Mouse (Mus musculus): ENCODE results near the gene Gm45140. TPM values are rescaled to one million over a fixed set of nuclear protein-coding genes. Genes with fewer than 3 reads are reported as not detected.

The Gm45140 gene
- total RNA-seq, 2 experiments from 2014 or later, result 0.79 to 2.0 TPM

DNA sequence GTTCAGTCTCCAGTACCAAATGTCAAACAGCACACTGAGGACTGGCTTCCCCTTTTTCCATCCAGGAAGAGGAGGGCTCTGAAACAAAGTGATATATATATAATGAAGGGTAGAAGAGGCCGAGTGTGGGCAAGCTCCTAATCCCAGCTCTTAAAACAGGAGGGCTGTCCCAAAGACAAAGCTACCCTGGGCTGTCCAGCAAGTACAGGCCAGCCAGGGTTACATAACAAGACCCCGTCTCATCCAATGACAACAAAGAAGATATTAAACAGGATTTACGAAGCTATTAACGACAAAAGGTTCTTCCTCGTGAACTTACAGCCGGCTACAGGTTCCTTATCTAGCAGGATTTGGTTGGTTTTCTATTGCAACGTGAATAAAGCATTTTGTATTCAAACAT is 30.7 kb downstream of the Gm45140 start:
- DNase-seq, result no peak
- intact Hi-C loops (cut with DNase I), result no loop called here

GRCm38 (mm10) chr6:87804036-87804435 is 31.6 kb downstream of the Gm45140 start:
- intact Hi-C loops (cut with DNase I), result no loop called here
- no peak for DNase-seq

GRCm38 (mm10) chr6:87802462-87802861 is 33.1 kb downstream of the Gm45140 start:
- DNase-seq, result no peak
- intact Hi-C loops (cut with DNase I), result no loop called here

GRCm38 (mm10) chr6:87799576-87799975 is 36.0 kb downstream of the Gm45140 start:
- intact Hi-C loops (cut with DNase I), result no loop called here
- DNase-seq, result no peak

- no peak for DNase-seq
- intact Hi-C loops (cut with DNase I), result no loop called here
Measured at GRCm38 (mm10) chr6:87797321-87797720, 38.3 kb downstream of the Gm45140 start.

DNA sequence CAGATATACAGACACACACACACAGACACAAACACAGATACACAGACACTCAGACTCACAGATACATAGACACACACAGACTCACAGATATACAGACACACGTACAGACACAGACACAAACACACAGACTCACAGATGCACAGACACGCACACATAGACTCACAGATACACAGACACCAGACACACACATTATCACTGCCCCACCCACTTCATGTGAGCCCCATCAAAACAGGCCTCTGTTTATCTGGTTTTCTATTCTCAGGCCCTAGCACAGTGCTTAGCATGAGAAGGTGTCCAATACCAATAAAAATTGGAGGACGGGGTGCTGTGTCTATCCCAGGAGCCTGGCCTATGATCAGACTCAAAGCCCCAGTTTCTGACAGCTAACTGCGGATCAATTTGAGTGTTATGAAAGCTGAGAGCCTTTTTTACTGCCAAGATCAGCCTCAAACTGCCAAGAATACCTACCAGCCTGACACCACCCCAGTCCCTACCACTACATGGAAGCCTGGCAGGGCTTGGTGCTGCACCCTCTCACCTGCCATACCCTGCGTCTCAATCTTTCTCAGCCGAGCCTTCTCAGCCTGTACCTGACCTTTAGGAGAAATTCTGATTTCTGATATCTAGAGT is 39.2 kb downstream of the Gm45140 start:
- intact Hi-C loops (cut with DNase I), result no loop called here
- DNase-seq, result no peak

GRCm38 (mm10) chr6:87795385-87796150 is 40.0 kb downstream of the Gm45140 start:
- intact Hi-C loops (cut with DNase I), result no loop called here
- no peak for DNase-seq

DNA sequence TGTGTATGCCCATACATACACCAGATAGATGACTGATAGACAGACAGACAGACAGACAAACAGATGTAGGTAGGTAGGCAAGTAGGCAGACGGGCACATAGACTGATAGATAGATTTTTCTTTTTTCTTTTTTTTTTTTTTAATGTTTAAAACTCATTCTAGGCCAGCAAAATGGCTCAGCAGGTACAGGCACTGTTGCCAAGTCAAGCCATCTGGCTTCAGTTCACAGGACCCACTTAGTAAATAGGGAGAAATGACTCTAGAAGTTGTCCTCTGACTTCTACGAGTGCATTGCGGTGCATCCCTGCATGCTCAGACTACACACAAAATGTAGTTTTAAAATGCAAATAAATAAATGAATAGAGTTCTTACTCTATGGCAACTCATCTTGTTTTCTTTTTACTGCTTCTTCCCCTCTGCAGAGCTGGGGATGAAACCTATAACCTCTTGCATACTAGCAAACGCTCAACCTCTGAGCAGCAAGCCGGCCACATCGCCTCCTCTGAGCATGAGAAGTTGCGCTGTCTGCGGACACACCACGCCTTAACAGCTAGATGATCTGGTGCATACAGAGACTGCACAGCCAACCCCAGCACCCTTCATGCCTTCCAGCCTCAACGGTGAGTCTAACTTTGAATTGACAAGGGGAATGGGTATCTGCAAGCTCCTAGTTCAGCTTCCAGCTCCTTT is 41.6 kb downstream of the Gm45140 start:
- intact Hi-C loops (cut with DNase I), result no loop called here
- DNase-seq, result no peak

DNA sequence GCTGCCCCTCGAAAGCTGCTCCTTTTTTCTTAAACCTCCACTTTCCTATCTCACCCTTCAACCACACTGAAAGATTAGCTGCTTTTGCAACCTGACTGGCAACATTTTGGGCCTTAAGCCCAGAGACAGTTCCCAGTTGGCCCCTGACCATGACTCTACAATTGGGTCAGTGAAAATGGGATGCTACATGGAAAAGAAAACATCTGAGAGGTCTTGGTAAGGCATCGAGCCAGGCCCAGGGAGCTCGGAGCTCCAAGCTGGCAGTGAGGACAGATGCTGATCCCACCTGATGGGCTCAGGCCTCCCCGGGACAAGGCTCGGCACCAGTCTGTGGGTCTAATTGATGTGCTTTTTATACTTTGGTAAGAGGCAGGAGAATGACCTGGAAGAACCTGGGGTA is 43.8 kb downstream of the Gm45140 start:
- intact Hi-C loops (cut with DNase I), result no loop called here

GRCm38 (mm10) chr6:87790779-87791480 is 44.7 kb downstream of the Gm45140 start:
- intact Hi-C loops (cut with DNase I), result no loop called here
- DNase-seq, result no peak

More for the DNA sequence above, 43.8 kb downstream of the Gm45140 start:
- DNase-seq, result no peak

DNA sequence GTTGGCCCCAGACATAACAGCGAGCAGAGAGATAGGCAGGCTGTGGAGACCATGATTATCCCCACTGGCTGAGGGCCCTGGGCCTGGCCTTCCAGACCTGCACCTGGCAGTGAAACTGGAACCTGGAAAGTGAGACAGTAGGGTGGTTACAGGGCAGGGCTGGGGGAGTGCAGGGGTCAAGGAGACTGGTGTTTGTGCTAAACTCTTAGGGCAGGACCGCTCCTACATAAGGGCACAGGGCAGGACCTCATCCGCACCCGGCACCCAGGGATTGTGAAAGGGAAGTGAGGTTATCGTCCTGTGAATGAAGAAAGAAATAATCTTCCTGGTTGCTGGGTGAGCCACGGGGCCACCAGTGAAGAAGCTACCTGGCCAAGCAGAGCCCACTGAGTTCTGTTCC is 45.8 kb downstream of the Gm45140 start:
- DNase-seq, result no peak
- intact Hi-C loops (cut with DNase I), result no loop called here

- no peak for DNase-seq
- intact Hi-C loops (cut with DNase I), result no loop called here
Measured at GRCm38 (mm10) chr6:87788896-87789587, 46.6 kb downstream of the Gm45140 start.

- no peak for DNase-seq
- intact Hi-C loops (cut with DNase I), result no loop called here
Measured at GRCm38 (mm10) chr6:87788266-87788895, 47.2 kb downstream of the Gm45140 start.

GRCm38 (mm10) chr6:87787108-87787890 is 48.3 kb downstream of the Gm45140 start:
- intact Hi-C loops (cut with DNase I), result no loop called here
- no peak for DNase-seq

DNA sequence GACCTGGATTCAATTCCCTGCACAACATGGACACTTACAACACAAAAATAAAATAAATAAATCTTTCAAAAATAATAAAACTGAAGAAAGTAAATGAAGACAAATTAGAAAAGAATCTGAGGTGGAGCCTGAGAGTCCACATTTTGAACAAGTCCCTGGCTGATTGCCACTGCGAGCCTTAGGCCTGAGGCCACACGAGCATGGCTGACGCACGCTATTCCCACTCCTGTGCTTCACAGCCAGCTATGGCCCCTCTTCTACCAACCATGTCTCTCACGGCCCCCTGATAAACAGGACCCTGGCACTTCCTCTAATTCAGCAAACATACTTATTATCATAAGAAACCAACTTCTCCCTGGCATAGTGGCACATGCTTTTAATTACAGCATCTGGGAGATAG is 49.0 kb downstream of the Gm45140 start:
- intact Hi-C loops (cut with DNase I), result no loop called here
- no peak for DNase-seq

- intact Hi-C loops (cut with DNase I), result no loop called here
- DNase-seq, result no peak
Measured at GRCm38 (mm10) chr6:87784033-87784432, 51.6 kb downstream of the Gm45140 start.

- intact Hi-C loops (cut with DNase I), result no loop called here
- DNase-seq, result no peak
Measured at GRCm38 (mm10) chr6:87780546-87781301, 54.9 kb downstream of the Gm45140 start.

All from heart, postnatal 36 days (tissue).